Mouse (Mus musculus) hindbrain, embryonic 16.5 days (tissue): Measurements from ENCODE around the gene Vcl. TPM values are rescaled to one million over a fixed set of nuclear protein-coding genes. Genes with fewer than 3 reads are reported as not detected.
A peak's percentile ranks its signal among the peaks of the same experiment; 100 is the strongest.

Experiments used
- ATAC-seq: fragments of 200-750 bp; cut with Nextera tagmentation; 2 replicates; pipeline ENCODE4 v1.8.0; 2017; ENCODE audit warnings: moderate TSS enrichment, moderate library complexity
- H3K27ac ChIP-seq: fragments of 300-500 bp; sonication (generic); 2 replicates; pipeline ENCODE4 v1.5.1; 2014; ENCODE audit warnings: low read depth, mild to moderate bottlenecking, control low read depth, low read length, moderate library complexity
- H3K27me3 ChIP-seq: fragments of 300-500 bp; sonication (generic); replicated peaks from 2 replicates; pipeline ENCODE4 v1.6.1; 2014; ENCODE audit warnings: low read length; ENCODE audit not compliant: control insufficient read depth, insufficient read depth
- H3K36me3 ChIP-seq: fragments of 300-500 bp; sonication (generic); 2 replicates; pipeline ENCODE4 v1.6.1; 2014; ENCODE audit warnings: mild to moderate bottlenecking, low read length, moderate library complexity, mixed read lengths; ENCODE audit not compliant: control insufficient read depth, insufficient read depth
- H3K4me1 ChIP-seq: fragments of 300-500 bp; sonication (generic); 2 replicates; pipeline ENCODE4 v1.6.1; 2014; ENCODE audit warnings: low read depth, low read length; ENCODE audit not compliant: control insufficient read depth, insufficient read depth
- H3K4me2 ChIP-seq: fragments of 300-500 bp; sonication (generic); 2 replicates; pipeline ENCODE4 v1.6.1; 2014; ENCODE audit warnings: mild to moderate bottlenecking, low read length, control low read depth, moderate library complexity
- H3K4me3 ChIP-seq: fragments of 300-500 bp; sonication (generic); 2 replicates; pipeline ENCODE4 v1.5.1; 2014; ENCODE audit warnings: mild to moderate bottlenecking, low read length, control low read depth, moderate library complexity
- H3K9ac ChIP-seq: fragments of 300-500 bp; sonication (generic); 2 replicates; pipeline ENCODE4 v1.6.1; 2014; ENCODE audit warnings: low read depth, mild to moderate bottlenecking, control low read depth, low read length, moderate library complexity
- H3K9me3 ChIP-seq: fragments of 300-500 bp; sonication (generic); 2 replicates; pipeline ENCODE4 v1.6.1; 2014; ENCODE audit warnings: mild to moderate bottlenecking, low read length, moderate library complexity; ENCODE audit not compliant: control insufficient read depth
- WGBS: fragments of 180-500 bp; shearing (Covaris S2); extraction: QIAGEN DNeasy Blood & Tissue Kit; methylation state at CpG from one replicate; pipeline ENCODE4 v1.1.7; 2014; 5-methylcytosine and 5-hydroxymethylcytosine counted together
- polyA plus RNA-seq: library from polyadenylated mRNA; unstranded; fragments of >200 nt; fragmentation: Nextera tagmentation; extraction: Ambion mirVana; gene quantifications from 2 replicates; pipeline ENCODE4 v1.2.1, GENCODE M21; 2015

The Vcl gene
- polyA plus RNA-seq, 1 experiment from 2014 or later, result 14.8 TPM

DNA sequence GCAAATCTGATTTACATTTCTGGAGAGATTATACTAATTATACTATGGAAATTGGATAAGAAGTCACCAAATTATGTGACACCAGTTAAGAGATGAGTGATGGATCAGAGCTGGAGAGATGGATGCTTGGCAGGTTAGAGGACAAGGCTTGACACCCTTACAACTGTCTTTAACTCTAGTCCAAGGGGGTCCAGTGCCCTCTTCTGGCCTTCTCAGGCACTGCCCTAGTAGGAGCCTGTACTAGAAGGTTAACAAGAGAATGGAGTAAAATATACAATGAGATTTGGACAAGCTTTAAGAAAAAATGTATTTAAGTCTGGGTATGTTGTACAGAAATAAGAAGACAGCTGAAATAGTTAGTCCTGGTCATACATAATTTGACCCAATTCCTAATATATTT, 119.7 kb downstream of the Vcl start:
- H3K27ac ChIP-seq, result no peak overlapping the region
- no peak for ATAC-seq

GRCm38 (mm10) chr14:21050734-21051133, 121.5 kb downstream of the Vcl start:
- Histone ChIP-seq H3K9me3 (no peaks in the 10 kb centered on the region), H3K4me2 (peak overlapping the region; percentile 88), H3K27me3 (no peaks in the 10 kb centered on the region), H3K36me3 (no peaks in the 10 kb centered on the region), H3K4me1 (peaks cover 9% of the 10 kb centered on the region), H3K27ac (no peak overlapping the region), H3K9ac (no peak overlapping the region), H3K4me3 (no peak overlapping the region)
- no peak for ATAC-seq
- WGBS, result 76% methylated on average over 3 of the region's 3 CpGs

More for the DNA sequence above, 119.7 kb downstream of the Vcl start:
- Histone ChIP-seq H3K4me1 (peaks cover 9% of the 10 kb centered on the region), H3K36me3 (no peaks in the 10 kb centered on the region), H3K9me3 (no peaks in the 10 kb centered on the region), H3K9ac (no peak overlapping the region), H3K4me3 (no peak overlapping the region), H3K4me2 (no peak overlapping the region), H3K27me3 (no peaks in the 10 kb centered on the region)

- peak overlapping the region; percentile 86 for H3K27ac ChIP-seq
- peak overlapping the region; percentile 88 for H3K4me2 ChIP-seq
- WGBS, result 8% methylated on average over 27 of the region's 28 CpGs
- no peaks in the 10 kb centered on the region for H3K36me3 ChIP-seq
- no peaks in the 10 kb centered on the region for H3K9me3 ChIP-seq
- peaks cover 9% of the 10 kb centered on the region for H3K4me1 ChIP-seq
- no peaks in the 10 kb centered on the region for H3K27me3 ChIP-seq
- H3K4me3 ChIP-seq, result peak overlapping the region; percentile 74
- peak overlapping the region; percentile 85 for H3K9ac ChIP-seq
- no peak; the same call in 1 of the 2 replicates for ATAC-seq
Observed at GRCm38 (mm10) chr14:21051380-21052111, 122.3 kb downstream of the Vcl start.

DNA sequence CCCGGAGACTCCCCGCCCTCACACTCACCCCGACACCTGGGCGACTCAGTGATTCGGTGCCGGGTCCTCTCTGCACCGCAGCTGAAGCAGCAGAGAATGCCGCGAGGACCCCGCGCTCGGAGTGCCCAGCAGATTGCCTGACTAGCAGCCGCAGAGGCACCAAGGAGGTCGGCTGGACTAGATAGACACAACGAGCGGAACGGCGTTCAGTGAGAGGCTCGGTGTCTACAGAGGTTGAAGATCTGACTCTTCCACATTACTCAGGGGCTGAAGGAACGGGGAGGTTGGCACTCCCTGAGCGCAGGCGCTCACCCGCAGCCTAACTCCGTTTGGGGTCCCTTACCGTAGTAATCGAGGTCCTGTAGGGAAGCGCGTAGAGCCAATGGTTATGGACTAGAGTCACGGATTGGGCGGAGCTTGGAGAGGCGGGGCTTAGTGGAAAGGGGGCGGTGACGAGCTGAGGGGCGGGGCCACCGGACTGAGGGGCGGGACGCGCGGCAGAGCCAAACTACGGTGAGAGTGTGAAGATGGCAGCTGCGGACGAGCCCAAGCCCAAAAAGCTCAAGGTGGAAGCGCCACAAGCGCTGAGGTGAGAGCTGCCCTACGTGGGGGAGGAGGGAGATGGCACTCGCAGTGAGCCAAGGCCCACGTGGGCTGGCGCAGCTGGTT, 123.0 kb downstream of the Vcl start, which contains the start of the genes Ap3m1 and Adk:
Gene Ap3m1 (minus strand): TSS at position 397 of the 669 bp plus-strand sequence.
Gene Adk (plus strand): TSS at position 463 of the 669 bp plus-strand sequence.
- H3K4me1 ChIP-seq, result peaks cover 9% of the 10 kb centered on the region
- peak; percentile 99 for ATAC-seq
- no peaks in the 10 kb centered on the region for H3K9me3 ChIP-seq
- H3K9ac ChIP-seq, result peak within 1 kb of the TSS; percentile 85
- peak within 1 kb of the TSS; percentile 91 for H3K4me2 ChIP-seq
- H3K27ac ChIP-seq, result peak within 1 kb of the TSS; percentile 86
- peak within 1 kb of the TSS; percentile 74 for H3K4me3 ChIP-seq
- H3K27me3 ChIP-seq, result no peaks in the 10 kb centered on the region
- 0% methylated on average over 46 of the region's 48 CpGs for WGBS
- H3K36me3 ChIP-seq, result no peaks in the 10 kb centered on the region

GRCm38 (mm10) chr14:21052781-21053130, 123.6 kb downstream of the Vcl start:
- Histone ChIP-seq H3K4me1 (peaks cover 9% of the 10 kb centered on the region), H3K4me2 (peak overlapping the region; percentile 91), H3K36me3 (no peaks in the 10 kb centered on the region), H3K4me3 (peak overlapping the region; percentile 74), H3K9me3 (no peaks in the 10 kb centered on the region), H3K27me3 (no peaks in the 10 kb centered on the region), H3K27ac (peak overlapping the region; percentile 55), H3K9ac (peak overlapping the region; percentile 68)
- ATAC-seq, result peak; percentile 79
- WGBS, result under 1% methylated on average over 25 of the region's 25 CpGs

DNA sequence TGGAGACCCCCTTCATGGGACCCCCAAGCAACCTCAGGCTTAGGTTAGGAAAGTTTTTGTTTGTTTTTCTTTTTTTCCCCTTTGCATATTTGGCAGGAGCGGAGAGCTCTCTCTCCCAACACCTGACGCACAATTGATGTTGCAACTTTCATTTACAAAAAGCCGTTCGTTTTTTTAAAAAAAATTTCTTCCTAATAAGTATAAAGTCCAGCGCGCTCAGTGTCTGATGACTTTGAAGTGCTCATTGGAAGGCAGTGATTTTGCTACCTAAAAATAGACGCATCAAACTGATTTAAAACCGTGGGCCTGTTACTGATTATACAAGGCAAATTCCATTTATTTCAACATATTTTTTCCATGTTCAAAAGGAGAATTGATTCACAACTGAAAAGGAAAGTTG, 124.0 kb downstream of the Vcl start:
- Histone ChIP-seq H3K4me1 (peaks cover 9% of the 10 kb centered on the region), H3K27me3 (no peaks in the 10 kb centered on the region), H3K4me3 (peak overlapping the region; percentile 74), H3K4me2 (peak overlapping the region; percentile 91), H3K27ac (no peak overlapping the region), H3K9me3 (no peaks in the 10 kb centered on the region), H3K9ac (peak overlapping the region; percentile 68), H3K36me3 (no peaks in the 10 kb centered on the region)
- no peak for ATAC-seq
- 14% methylated on average over 8 of the region's 8 CpGs for WGBS

- ATAC-seq, result no peak
- Histone ChIP-seq H3K27me3 (no peaks in the 10 kb centered on the region), H3K9me3 (no peaks in the 10 kb centered on the region), H3K36me3 (no peaks in the 10 kb centered on the region), H3K4me1 (peaks cover 9% of the 10 kb centered on the region), H3K9ac (no peak overlapping the region), H3K27ac (no peak overlapping the region), H3K4me3 (no peak overlapping the region; the same call in 1 of the 2 replicates), H3K4me2 (no peak overlapping the region; the same call in 1 of the 2 replicates)
- WGBS, result 50% methylated on average over 7 of the region's 7 CpGs
Observed at GRCm38 (mm10) chr14:21053586-21053985, 124.4 kb downstream of the Vcl start.

DNA sequence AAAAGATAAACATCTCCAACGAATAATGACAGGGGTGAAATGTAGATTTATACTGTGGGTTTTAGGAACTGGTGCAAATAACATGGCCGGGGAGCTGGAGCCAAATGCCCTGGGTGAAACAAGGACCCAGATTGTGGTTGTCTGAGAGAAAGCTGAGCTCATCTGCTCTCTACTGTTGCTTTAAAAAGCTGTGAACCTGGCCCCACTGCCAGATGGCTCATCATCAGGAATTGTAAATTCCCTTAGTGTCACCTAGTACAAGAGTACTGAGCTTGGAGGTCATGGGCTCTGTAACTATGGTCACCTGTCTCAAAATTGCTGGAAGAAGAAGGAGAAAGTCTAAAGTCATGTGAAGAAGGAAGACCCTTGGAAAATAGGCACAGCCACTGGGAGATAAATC, 129.8 kb downstream of the Vcl start:
- H3K9me3 ChIP-seq, result no peaks in the 10 kb centered on the region
- no peaks in the 10 kb centered on the region for H3K4me1 ChIP-seq
- H3K27ac ChIP-seq, result no peak overlapping the region
- no peak overlapping the region for H3K4me2 ChIP-seq
- no peak overlapping the region for H3K4me3 ChIP-seq
- no peaks in the 10 kb centered on the region for H3K36me3 ChIP-seq
- H3K27me3 ChIP-seq, result no peaks in the 10 kb centered on the region
- H3K9ac ChIP-seq, result no peak overlapping the region
- ATAC-seq, result no peak
- WGBS, result 93% methylated on average over 2 of the region's 2 CpGs

DNA sequence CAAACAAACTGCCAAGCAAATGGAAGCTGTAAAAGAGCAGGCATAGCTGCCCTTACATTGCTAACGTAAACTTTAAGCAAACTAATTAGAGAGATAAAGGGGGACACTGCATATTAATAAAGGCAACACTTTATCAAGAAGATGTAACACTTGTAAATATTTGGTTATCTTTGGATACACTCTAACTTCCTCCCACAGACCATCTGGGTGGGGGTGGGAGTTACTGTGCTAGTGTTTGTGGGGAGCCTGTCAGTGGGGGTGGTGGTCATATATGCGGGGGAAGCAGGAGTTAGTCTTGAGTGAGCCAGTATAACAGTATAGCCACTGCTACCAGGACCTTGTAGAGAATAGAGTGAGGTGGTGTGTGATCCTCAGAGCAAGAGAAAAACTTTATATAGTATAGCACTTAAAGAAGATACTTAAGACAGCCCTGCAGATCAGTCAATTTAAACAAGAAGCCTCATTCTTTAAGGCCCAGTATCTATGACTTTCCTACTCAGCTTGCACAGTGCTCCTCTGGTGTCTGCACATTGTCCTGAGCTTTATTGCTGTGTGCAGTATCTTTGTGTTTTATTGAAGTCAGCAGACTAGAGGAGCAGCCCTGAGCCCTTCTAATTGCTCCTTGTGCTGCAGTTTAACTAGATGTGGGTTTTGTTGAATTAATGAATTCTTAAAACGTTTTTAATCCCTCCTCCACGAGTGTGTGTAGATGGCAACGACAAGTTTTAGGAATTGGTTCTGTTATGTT, 133.7 kb downstream of the Vcl start:
- 83% methylated on average over 5 of the region's 5 CpGs for WGBS
- ATAC-seq, result no peak
- Histone ChIP-seq H3K9me3 (no peaks in the 10 kb centered on the region), H3K27ac (no peak overlapping the region), H3K4me3 (no peak overlapping the region), H3K9ac (no peak overlapping the region), H3K4me1 (no peaks in the 10 kb centered on the region), H3K27me3 (no peaks in the 10 kb centered on the region), H3K36me3 (no peaks in the 10 kb centered on the region), H3K4me2 (no peak overlapping the region)
